Mouse (Mus musculus): ENCODE data around the gene Pam.
"Not testable (repeated sequence)": the region's sequence is repeated elsewhere in the genome, so short reads cannot be mapped to it uniquely, and the experiment has no call there.

Pam gene

GRCm38 (mm10) chr1:97969765-97970164 lies 125.7 kb downstream of the Pam start:
- no peak for DNase-seq (ENCODE audit: low spot score in 2 of 2)

- DNase-seq (ENCODE audit: low spot score in 2 of 2): no peak
Observed at GRCm38 (mm10) chr1:97963711-97964110, 131.7 kb downstream of the Pam start.

GRCm38 (mm10) chr1:97962134-97962533 lies 133.3 kb downstream of the Pam start:
- DNase-seq (ENCODE audit: low spot score in 2 of 2): no peak

GRCm38 (mm10) chr1:97960681-97961080 lies 134.8 kb downstream of the Pam start:
- DNase-seq (ENCODE audit: low spot score in 2 of 2): no peak

- DNase-seq (ENCODE audit: low spot score in 2 of 2): no peak
Observed at GRCm38 (mm10) chr1:97960124-97960523, 135.3 kb downstream of the Pam start.

- no peak for DNase-seq (ENCODE audit: low spot score in 2 of 2)
Observed at GRCm38 (mm10) chr1:97958759-97959158, 136.7 kb downstream of the Pam start.

GRCm38 (mm10) chr1:97949258-97949657 lies 146.2 kb downstream of the Pam start:
- DNase-seq (ENCODE audit: low spot score in 2 of 2): not testable (repeated sequence)

- no peak for DNase-seq (ENCODE audit: low spot score in 2 of 2)
Observed at GRCm38 (mm10) chr1:97947100-97947499, 148.3 kb downstream of the Pam start.

GRCm38 (mm10) chr1:97943908-97944608 lies 151.4 kb downstream of the Pam start:
- DNase-seq (ENCODE audit: low spot score in 2 of 2): no peak

GRCm38 (mm10) chr1:97943402-97943801 lies 152.0 kb downstream of the Pam start:
- DNase-seq (ENCODE audit: low spot score in 2 of 2): no peak

GRCm38 (mm10) chr1:97942966-97943365 lies 152.5 kb downstream of the Pam start:
- DNase-seq (ENCODE audit: low spot score in 2 of 2): no peak

- DNase-seq (ENCODE audit: low spot score in 2 of 2): no peak
Observed at GRCm38 (mm10) chr1:97938586-97938985, 156.9 kb downstream of the Pam start.

GRCm38 (mm10) chr1:97938053-97938452 lies 157.4 kb downstream of the Pam start:
- DNase-seq (ENCODE audit: low spot score in 2 of 2): no peak

- DNase-seq (ENCODE audit: low spot score in 2 of 2): no peak
Observed at GRCm38 (mm10) chr1:97934940-97935339, 160.5 kb downstream of the Pam start.

- DNase-seq (ENCODE audit: low spot score in 2 of 2): no peak
Observed at GRCm38 (mm10) chr1:97931220-97931619, 164.2 kb downstream of the Pam start.

- DNase-seq (ENCODE audit: low spot score in 2 of 2): no peak
Observed at GRCm38 (mm10) chr1:97929415-97930028, 165.9 kb downstream of the Pam start.

- DNase-seq (ENCODE audit: low spot score in 2 of 2): no peak
Observed at GRCm38 (mm10) chr1:97926789-97927188, 168.7 kb downstream of the Pam start.

GRCm38 (mm10) chr1:97926017-97926540 lies 169.4 kb downstream of the Pam start:
- DNase-seq (ENCODE audit: low spot score in 2 of 2): no peak

- no peak for DNase-seq (ENCODE audit: low spot score in 2 of 2)
Observed at GRCm38 (mm10) chr1:97922395-97922794, 173.1 kb downstream of the Pam start.

- no peak for DNase-seq (ENCODE audit: low spot score in 2 of 2)
Observed at GRCm38 (mm10) chr1:97921886-97922285, 173.6 kb downstream of the Pam start.

- DNase-seq (ENCODE audit: low spot score in 2 of 2): no peak
Observed at GRCm38 (mm10) chr1:97918495-97918894, 177.0 kb downstream of the Pam start.

GRCm38 (mm10) chr1:97916971-97917234 lies 178.5 kb downstream of the Pam start:
- DNase-seq (ENCODE audit: low spot score in 2 of 2): no peak

GRCm38 (mm10) chr1:97916218-97916970 lies 179.1 kb downstream of the Pam start:
- no peak for DNase-seq (ENCODE audit: low spot score in 2 of 2)

Measured in urinary bladder, adult 18-20 months (tissue).